Mouse (Mus musculus): ENCODE measurements around the gene Ankrd1. TPM values are rescaled to one million over a fixed set of nuclear protein-coding genes. Genes with fewer than 3 reads are reported as not detected.

Gene Ankrd1
- not detected in 2 replicates for total RNA-seq (2017)

GRCm38 (mm10) chr19:36119783-36120471, at the start of gene Ankrd1:
TSS of gene Ankrd1 (minus strand) at chr19:36120099.
- ATAC-seq (replicated peaks in 1 of 2; ENCODE audit: insufficient read depth in 1 of 2, low FRiP score in 2 of 2, low TSS enrichment in 1 of 2, low read depth in 1 of 2, poor library complexity in 2 of 2, severe bottlenecking in 2 of 2) = no peak

DNA sequence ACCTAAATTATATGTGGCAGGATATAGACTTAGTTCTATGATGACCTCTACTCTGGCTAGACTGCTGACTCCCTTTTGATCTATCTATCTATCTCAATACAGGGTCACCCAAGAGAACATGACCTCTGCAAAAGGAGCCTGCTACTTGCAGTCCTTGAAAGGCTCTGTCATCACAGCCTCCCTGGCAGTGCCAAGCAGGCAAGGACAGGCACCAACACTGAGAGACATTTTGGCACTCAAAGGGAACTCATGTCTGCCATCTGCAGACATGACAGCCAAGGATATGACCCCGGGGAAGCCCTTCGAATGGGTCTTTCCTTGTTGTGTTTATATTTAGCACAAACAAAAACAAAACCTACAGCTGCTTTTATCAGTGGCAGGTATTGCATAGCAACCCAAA, 49.2 kb upstream of the Ankrd1 start:
- no peak for ATAC-seq (replicated peaks in 1 of 2; ENCODE audit: insufficient read depth in 1 of 2, low FRiP score in 2 of 2, low TSS enrichment in 1 of 2, low read depth in 1 of 2, poor library complexity in 2 of 2, severe bottlenecking in 2 of 2)

DNA sequence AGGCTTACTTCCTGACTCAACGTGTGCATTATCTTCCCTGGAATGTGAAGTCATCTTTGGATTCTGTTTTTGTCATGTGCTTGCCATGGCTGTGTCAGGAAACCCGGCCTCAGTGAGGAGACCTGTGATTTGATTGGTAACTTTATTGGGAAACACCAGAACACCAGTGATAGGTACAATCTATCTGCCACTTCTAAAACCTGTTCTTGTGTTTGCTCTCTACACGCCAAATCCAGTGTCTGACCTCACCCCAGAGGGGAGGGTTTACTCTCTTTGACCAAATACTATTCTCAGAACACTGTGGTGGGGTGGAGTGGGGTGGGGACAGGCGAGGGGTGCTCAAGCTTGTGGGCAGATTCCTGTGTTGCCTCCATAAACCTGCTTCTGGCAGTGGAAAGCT, 48.2 kb upstream of the Ankrd1 start:
- no peak for ATAC-seq (replicated peaks in 1 of 2; ENCODE audit: insufficient read depth in 1 of 2, low FRiP score in 2 of 2, low TSS enrichment in 1 of 2, low read depth in 1 of 2, poor library complexity in 2 of 2, severe bottlenecking in 2 of 2)

DNA sequence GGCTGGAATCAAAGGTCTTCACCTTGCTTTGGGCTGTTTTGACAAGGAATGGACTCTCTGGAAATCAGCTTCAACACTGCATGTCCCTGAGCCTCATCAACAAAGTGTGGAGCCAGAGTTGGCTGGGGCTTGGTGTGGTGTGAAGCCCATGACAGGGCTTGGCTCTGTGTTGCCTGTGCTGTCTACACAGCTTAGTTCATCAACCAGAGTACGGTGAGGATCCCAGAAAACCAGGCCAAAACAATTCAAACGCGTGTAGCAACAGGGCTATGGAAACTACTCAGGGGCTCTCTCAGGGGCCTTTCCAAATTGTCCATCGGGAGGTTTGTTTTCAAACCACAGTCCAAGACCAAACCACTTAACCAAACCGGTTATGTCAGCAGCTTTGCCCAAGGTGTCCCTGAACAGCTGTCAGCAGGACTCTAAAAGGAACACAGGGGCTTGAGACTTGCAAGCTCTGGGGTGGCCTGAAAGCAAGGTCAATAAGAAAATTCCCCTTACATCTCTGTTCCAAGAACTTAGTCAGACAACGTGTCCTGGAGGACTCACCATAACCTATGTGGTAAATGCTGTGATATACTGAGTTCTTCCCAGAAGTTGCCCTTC, 47.5 kb upstream of the Ankrd1 start:
- no peak for ATAC-seq (replicated peaks in 1 of 2; ENCODE audit: insufficient read depth in 1 of 2, low FRiP score in 2 of 2, low TSS enrichment in 1 of 2, low read depth in 1 of 2, poor library complexity in 2 of 2, severe bottlenecking in 2 of 2)

GRCm38 (mm10) chr19:36166401-36167160, 46.7 kb upstream of the Ankrd1 start:
- no peak for ATAC-seq (replicated peaks in 1 of 2; ENCODE audit: insufficient read depth in 1 of 2, low FRiP score in 2 of 2, low TSS enrichment in 1 of 2, low read depth in 1 of 2, poor library complexity in 2 of 2, severe bottlenecking in 2 of 2)

DNA sequence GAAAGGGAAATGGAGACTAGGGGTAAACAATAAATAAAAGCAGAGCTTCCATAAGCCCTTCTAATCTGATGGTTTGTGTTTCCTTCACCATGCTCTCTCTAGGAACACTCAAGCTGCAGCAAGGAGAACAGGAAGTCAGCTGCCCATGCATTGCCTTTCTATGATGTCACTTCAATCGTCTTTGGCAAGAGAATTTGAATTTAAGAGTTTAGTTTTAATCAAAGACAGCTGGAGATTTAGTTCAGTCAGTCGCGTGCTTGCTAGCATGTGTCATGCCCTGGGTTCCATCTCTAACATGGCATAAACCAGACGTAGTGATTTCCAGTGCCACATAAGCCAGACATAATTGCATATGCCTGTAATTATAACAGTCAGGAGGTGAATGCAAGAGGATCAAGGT, 45.5 kb upstream of the Ankrd1 start:
- no peak for ATAC-seq (replicated peaks in 1 of 2; ENCODE audit: insufficient read depth in 1 of 2, low FRiP score in 2 of 2, low TSS enrichment in 1 of 2, low read depth in 1 of 2, poor library complexity in 2 of 2, severe bottlenecking in 2 of 2)

- no peak for ATAC-seq (replicated peaks in 1 of 2; ENCODE audit: insufficient read depth in 1 of 2, low FRiP score in 2 of 2, low TSS enrichment in 1 of 2, low read depth in 1 of 2, poor library complexity in 2 of 2, severe bottlenecking in 2 of 2)
Observed at GRCm38 (mm10) chr19:36150241-36151007, 30.5 kb upstream of the Ankrd1 start.

- no peak for ATAC-seq (replicated peaks in 1 of 2; ENCODE audit: insufficient read depth in 1 of 2, low FRiP score in 2 of 2, low TSS enrichment in 1 of 2, low read depth in 1 of 2, poor library complexity in 2 of 2, severe bottlenecking in 2 of 2)
Observed at GRCm38 (mm10) chr19:36148578-36148977, 28.7 kb upstream of the Ankrd1 start.

GRCm38 (mm10) chr19:36143571-36143970, 23.7 kb upstream of the Ankrd1 start:
- ATAC-seq (replicated peaks in 1 of 2; ENCODE audit: insufficient read depth in 1 of 2, low FRiP score in 2 of 2, low TSS enrichment in 1 of 2, low read depth in 1 of 2, poor library complexity in 2 of 2, severe bottlenecking in 2 of 2) = no peak

- ATAC-seq (replicated peaks in 1 of 2; ENCODE audit: insufficient read depth in 1 of 2, low FRiP score in 2 of 2, low TSS enrichment in 1 of 2, low read depth in 1 of 2, poor library complexity in 2 of 2, severe bottlenecking in 2 of 2) = no peak
Observed at GRCm38 (mm10) chr19:36133731-36134130, 13.8 kb upstream of the Ankrd1 start.

DNA sequence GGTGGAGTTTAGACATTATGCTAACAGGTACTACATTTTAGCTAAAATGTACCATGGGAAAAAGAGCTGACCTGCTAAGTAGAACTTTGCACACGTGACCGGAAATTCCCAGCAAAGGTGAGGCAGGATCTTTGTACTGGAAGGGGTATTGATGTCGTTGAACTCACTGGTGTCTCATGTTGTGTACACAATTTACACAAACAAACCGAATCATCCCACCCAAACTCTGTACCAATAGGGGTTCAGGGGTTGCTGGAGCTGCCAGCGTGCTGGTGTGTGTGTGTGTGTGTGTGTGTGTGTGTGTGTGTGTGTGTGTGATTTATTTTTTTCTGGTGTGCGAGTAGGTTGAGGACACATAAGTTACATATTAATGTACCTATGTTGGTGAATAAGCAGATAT, 13.2 kb upstream of the Ankrd1 start:
- no peak for ATAC-seq (replicated peaks in 1 of 2; ENCODE audit: insufficient read depth in 1 of 2, low FRiP score in 2 of 2, low TSS enrichment in 1 of 2, low read depth in 1 of 2, poor library complexity in 2 of 2, severe bottlenecking in 2 of 2)

DNA sequence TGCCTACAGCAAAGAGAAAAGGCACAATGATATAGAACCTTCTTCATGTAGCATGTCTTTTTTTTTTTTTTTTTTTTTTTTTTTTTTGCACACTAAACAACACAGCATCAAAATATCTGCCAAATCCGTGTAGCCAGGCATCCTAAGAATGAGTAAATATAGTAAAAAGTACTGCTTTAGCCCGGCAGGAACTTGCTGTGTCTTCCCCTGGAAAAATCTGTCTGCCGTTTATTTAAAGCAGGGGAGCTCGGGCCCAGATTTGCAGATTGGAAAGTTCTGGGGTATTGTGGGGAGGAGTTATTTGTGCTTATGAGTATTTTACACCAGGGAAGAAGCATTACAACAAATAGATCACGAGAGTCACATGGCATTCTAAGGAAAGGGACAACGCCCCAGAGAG, 12.1 kb upstream of the Ankrd1 start:
- no peak for ATAC-seq (replicated peaks in 1 of 2; ENCODE audit: insufficient read depth in 1 of 2, low FRiP score in 2 of 2, low TSS enrichment in 1 of 2, low read depth in 1 of 2, poor library complexity in 2 of 2, severe bottlenecking in 2 of 2)

GRCm38 (mm10) chr19:36130181-36130580, 10.3 kb upstream of the Ankrd1 start:
- no peak for ATAC-seq (replicated peaks in 1 of 2; ENCODE audit: insufficient read depth in 1 of 2, low FRiP score in 2 of 2, low TSS enrichment in 1 of 2, low read depth in 1 of 2, poor library complexity in 2 of 2, severe bottlenecking in 2 of 2)

DNA sequence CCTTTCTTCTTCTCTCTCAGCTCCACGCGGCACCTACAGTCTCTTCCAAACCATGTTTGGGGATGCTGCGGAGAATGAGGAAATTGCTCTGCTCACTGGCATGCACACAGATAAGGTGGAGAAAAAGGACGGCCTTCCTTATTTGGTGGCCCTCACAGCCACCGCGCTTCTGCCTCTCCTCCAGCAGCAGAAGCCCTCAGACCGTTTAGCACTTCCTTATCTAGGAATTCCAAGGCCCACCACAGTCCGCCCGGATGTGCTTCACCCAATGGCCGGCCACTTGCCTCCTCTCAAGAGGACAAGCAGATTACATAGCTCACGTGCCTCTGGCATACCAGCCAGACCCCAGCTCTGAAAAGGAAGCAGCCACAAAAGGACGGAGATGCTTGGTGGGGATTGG, 9.7 kb upstream of the Ankrd1 start:
- ATAC-seq (replicated peaks in 1 of 2; ENCODE audit: insufficient read depth in 1 of 2, low FRiP score in 2 of 2, low TSS enrichment in 1 of 2, low read depth in 1 of 2, poor library complexity in 2 of 2, severe bottlenecking in 2 of 2) = peak; percentile 60 to 73

- no peak for ATAC-seq (replicated peaks in 1 of 2; ENCODE audit: insufficient read depth in 1 of 2, low FRiP score in 2 of 2, low TSS enrichment in 1 of 2, low read depth in 1 of 2, poor library complexity in 2 of 2, severe bottlenecking in 2 of 2)
Observed at GRCm38 (mm10) chr19:36129213-36129612, 9.3 kb upstream of the Ankrd1 start.

- ATAC-seq (replicated peaks in 1 of 2; ENCODE audit: insufficient read depth in 1 of 2, low FRiP score in 2 of 2, low TSS enrichment in 1 of 2, low read depth in 1 of 2, poor library complexity in 2 of 2, severe bottlenecking in 2 of 2) = no peak
Observed at GRCm38 (mm10) chr19:36128440-36128839, 8.5 kb upstream of the Ankrd1 start.

DNA sequence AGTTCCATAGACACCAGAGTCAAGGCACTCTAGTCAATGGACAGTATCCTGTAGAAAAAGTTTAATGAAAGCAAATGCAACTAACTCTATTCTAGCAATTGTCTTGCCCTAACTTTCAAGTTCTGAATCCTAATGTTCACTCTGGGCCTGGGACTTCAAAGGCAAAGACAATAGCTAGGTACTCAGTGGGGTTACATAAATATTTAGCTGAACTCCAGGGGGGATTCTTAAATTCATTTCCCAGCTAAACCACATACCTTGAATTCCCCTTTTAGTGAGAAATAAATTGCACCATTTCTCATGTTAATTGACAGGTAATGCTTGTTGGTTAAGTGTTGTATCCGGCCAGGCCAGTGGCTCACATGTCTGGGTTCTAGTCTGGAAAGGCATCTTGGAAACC, 4.3 kb upstream of the Ankrd1 start:
- no peak for ATAC-seq (replicated peaks in 1 of 2; ENCODE audit: insufficient read depth in 1 of 2, low FRiP score in 2 of 2, low TSS enrichment in 1 of 2, low read depth in 1 of 2, poor library complexity in 2 of 2, severe bottlenecking in 2 of 2)

DNA sequence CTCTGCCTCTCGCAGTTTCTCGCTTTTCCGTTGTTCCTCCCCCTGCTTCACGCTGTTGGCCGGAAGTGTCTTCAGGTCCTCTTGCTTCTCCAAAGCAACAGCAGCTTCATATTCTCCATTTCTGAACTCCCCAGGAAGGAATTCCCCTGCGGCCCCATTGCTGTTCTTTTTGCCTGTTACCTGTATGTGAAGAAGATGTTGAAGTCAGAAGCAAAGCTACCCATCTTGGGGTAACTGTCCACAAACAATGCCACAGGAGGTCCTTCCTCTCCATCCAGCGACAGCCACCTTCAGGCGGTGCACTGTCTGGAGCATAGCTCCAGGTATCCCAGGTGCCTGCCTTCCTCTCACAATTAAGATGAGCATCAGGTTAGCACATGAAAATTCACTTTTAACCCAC, 680 bp downstream of the Ankrd1 start:
- no peak for ATAC-seq (replicated peaks in 1 of 2; ENCODE audit: insufficient read depth in 1 of 2, low FRiP score in 2 of 2, low TSS enrichment in 1 of 2, low read depth in 1 of 2, poor library complexity in 2 of 2, severe bottlenecking in 2 of 2)
